Mouse (Mus musculus) midbrain, embryonic 11.5 days (tissue): Measurements from ENCODE around the gene Ppp1r11. TPM values are rescaled to one million over a fixed set of nuclear protein-coding genes. Genes with fewer than 3 reads are reported as not detected.

ENCODE experiments used
- ATAC-seq: fragments of 200-750 bp; cut with Nextera tagmentation; 2 replicates; pipeline ENCODE4 v1.8.0; 2017; ENCODE audit warnings: moderate TSS enrichment, moderate library complexity; ENCODE audit not compliant: low FRiP score
- DNase-seq: peaks from one replicate; pipeline ENCODE4 v3.0.0; 2015; ENCODE audit warnings: low spot score; ENCODE audit errors: missing footprints
- H3K27ac ChIP-seq: fragments of 300-500 bp; sonication (generic); 2 replicates; pipeline ENCODE4 v1.5.1; 2014; ENCODE audit warnings: low read depth, low read length
- H3K27me3 ChIP-seq: fragments of 300-500 bp; sonication (generic); 2 replicates; pipeline ENCODE4 v1.6.1; 2014; ENCODE audit warnings: mild to moderate bottlenecking, low read length, moderate library complexity, mixed read lengths; ENCODE audit not compliant: control insufficient read depth, insufficient read depth
- H3K36me3 ChIP-seq: fragments of 300-500 bp; sonication (generic); 2 replicates; pipeline ENCODE4 v1.6.1; 2014; ENCODE audit warnings: mild to moderate bottlenecking, low read length, moderate library complexity, mixed read lengths; ENCODE audit not compliant: control insufficient read depth, insufficient read depth
- H3K4me1 ChIP-seq: fragments of 300-500 bp; sonication (generic); 2 replicates; pipeline ENCODE4 v1.6.1; 2014; ENCODE audit warnings: low read length; ENCODE audit not compliant: control insufficient read depth, insufficient read depth
- H3K4me2 ChIP-seq: fragments of 300-500 bp; sonication (generic); 2 replicates; pipeline ENCODE4 v1.6.1; 2014; ENCODE audit warnings: mild to moderate bottlenecking, moderate library complexity
- H3K4me3 ChIP-seq: fragments of 300-500 bp; sonication (generic); 2 replicates; pipeline ENCODE4 v1.5.1; 2014; ENCODE audit warnings: low read depth, low read length
- H3K9ac ChIP-seq: fragments of 300-500 bp; sonication (generic); 2 replicates; pipeline ENCODE4 v1.6.1; 2014; ENCODE audit warnings: low read length
- H3K9me3 ChIP-seq: fragments of 300-500 bp; sonication (generic); 2 replicates; pipeline ENCODE4 v1.6.1; 2016; ENCODE audit warnings: low read length; ENCODE audit not compliant: control insufficient read depth
- WGBS: fragments of 180-500 bp; shearing (Covaris S2); extraction: QIAGEN DNeasy Blood & Tissue Kit; methylation state at CpG from one replicate; pipeline ENCODE4 v1.1.7; 2014; 5-methylcytosine and 5-hydroxymethylcytosine counted together
- polyA plus RNA-seq: library from polyadenylated mRNA; unstranded; fragments of >200 nt; fragmentation: Nextera tagmentation; extraction: Ambion mirVana; gene quantifications from 2 replicates; pipeline ENCODE4 v1.2.1, GENCODE M21; 2014

The Ppp1r11 gene
- polyA plus RNA-seq, 1 experiment from 2014 or later, result 157 TPM

DNA sequence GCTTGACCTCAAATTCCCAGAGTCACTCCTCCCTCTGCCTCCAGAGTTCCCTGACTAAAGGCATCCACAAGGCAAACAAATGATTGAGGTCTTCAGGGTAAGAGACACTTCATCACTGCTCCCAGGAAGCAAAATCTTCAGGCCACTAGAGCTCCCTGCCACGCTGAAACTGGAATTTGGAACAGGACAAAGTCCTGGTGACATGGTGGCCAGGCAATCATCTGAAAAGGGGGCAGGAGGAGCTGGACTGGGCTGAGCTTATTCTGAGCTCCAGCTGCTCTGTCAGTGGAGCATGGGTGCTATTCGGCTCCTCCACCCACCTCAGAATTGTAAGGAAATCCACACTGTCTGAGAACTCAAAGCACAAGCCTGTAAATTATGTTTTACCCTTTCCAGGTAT, 39.5 kb downstream of the Ppp1r11 start:
- no peaks in the 10 kb centered on the region for H3K36me3 ChIP-seq
- 85% methylated on average over 2 of the region's 2 CpGs for WGBS
- ATAC-seq, result no peak

DNA sequence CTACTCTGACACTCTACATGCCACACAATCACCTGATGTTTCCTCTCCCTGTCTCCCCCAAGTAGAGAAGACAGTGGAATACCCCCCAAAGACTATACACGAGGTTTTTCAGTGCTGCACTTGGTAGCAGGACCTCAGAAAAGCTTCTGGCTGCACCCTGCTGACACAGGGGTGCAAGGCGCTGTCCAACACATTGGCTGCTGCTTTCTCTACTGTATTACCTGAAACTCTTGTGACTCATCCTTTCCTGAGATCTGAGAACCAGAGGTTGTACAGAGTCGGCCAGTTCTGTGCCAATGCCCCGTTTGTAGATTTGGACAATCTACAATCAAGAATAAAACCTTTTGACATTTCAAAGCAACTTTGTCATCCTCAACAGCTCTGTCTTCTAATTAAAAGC, 41.7 kb downstream of the Ppp1r11 start:
- Histone ChIP-seq H3K36me3 (no peaks in the 10 kb centered on the region), H3K9me3 (no peaks in the 10 kb centered on the region), H3K4me3 (no peak overlapping the region), H3K9ac (no peak overlapping the region), H3K4me1 (no peaks in the 10 kb centered on the region), H3K27me3 (no peaks in the 10 kb centered on the region), H3K4me2 (no peak overlapping the region), H3K27ac (no peak overlapping the region)
- no peak for DNase-seq
- ATAC-seq, result no peak
- WGBS, result 57% methylated on average over 4 of the region's 4 CpGs

More for the DNA sequence above, 39.5 kb downstream of the Ppp1r11 start:
- Histone ChIP-seq H3K4me3 (no peak overlapping the region), H3K27me3 (no peaks in the 10 kb centered on the region), H3K9ac (no peak overlapping the region), H3K9me3 (no peaks in the 10 kb centered on the region), H3K4me1 (no peaks in the 10 kb centered on the region), H3K27ac (no peak overlapping the region), H3K4me2 (no peak overlapping the region)
- no peak for DNase-seq

DNA sequence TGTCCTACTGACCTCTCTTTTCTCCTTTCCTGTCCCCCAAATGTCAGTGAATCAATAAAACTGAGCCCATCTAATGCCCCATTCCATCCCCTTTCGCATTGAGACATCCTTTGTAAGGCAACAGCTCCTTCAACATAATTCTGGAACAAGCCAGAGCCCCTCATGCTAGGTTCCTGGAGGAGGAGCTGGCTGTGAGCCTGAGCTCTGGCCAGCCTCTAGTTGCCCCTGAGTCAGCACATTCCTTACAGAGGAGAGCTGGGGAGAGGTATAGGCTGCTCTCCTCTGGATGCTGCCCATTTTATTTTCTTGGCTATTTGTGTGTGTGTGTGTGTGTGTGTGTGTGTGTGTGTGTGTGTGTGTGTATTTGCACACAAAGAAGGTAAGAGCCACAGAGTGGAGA, 43.3 kb downstream of the Ppp1r11 start:
- DNase-seq (no peak), ATAC-seq (no peak)
- Histone ChIP-seq H3K9ac (no peak overlapping the region), H3K9me3 (no peaks in the 10 kb centered on the region), H3K4me3 (no peak overlapping the region), H3K4me2 (no peak overlapping the region), H3K4me1 (no peaks in the 10 kb centered on the region), H3K27me3 (no peaks in the 10 kb centered on the region), H3K27ac (no peak overlapping the region), H3K36me3 (no peaks in the 10 kb centered on the region)
- WGBS, result 50% methylated on average over 1 of the region's 1 CpGs

DNA sequence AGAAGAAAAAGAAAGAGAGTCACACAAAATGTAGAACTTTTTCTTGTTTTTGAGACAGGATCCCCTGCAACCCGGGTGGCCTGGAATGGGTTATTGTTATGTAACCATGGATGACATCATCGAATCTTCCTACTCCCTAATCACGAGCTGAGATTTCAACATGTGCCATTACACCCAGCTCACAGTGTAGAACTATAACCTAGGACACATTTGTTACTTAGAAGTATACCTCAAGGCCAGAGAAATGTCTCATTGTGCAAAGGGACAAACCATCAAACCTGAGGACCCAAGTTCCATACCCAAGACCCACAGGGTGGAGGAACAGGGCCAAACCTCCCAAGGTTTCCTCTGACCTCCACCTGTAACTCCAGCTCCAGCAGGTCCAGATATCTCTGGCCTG, 47.9 kb downstream of the Ppp1r11 start:
- 83% methylated on average over 3 of the region's 3 CpGs for WGBS

DNA sequence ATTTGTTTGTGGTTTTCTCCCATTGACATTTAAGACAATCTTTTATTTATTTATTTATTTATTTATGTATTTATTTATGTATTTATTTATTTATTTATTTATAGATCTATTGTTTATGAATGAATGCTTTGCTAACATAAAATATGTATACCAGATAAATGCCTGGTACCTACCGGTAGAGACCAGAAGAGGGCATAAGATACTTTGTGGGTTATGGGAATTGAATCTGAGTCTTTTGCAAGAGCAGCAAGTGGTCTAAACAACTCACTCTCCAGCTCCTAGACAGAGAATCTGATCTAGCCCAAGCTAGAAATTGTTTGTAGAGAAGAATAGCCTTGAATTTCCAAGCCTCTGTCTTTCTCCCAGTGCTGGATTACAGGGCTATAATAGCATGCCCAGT, 50.9 kb downstream of the Ppp1r11 start:
- H3K4me1 ChIP-seq, result no peaks in the 10 kb centered on the region
- no peak for ATAC-seq
- H3K27ac ChIP-seq, result no peak overlapping the region
- H3K9me3 ChIP-seq, result no peaks in the 10 kb centered on the region
- no peaks in the 10 kb centered on the region for H3K36me3 ChIP-seq
- 38% methylated on average over 1 of the region's 1 CpGs for WGBS
- DNase-seq, result no peak
- no peaks in the 10 kb centered on the region for H3K27me3 ChIP-seq
- H3K4me3 ChIP-seq, result no peak overlapping the region
- H3K4me2 ChIP-seq, result no peak overlapping the region
- no peak overlapping the region for H3K9ac ChIP-seq

More for the DNA sequence above, 47.9 kb downstream of the Ppp1r11 start:
- Histone ChIP-seq H3K9me3 (no peaks in the 10 kb centered on the region), H3K4me1 (no peaks in the 10 kb centered on the region), H3K4me2 (no peak overlapping the region), H3K9ac (no peak overlapping the region), H3K27me3 (no peaks in the 10 kb centered on the region), H3K36me3 (no peaks in the 10 kb centered on the region), H3K4me3 (no peak overlapping the region), H3K27ac (no peak overlapping the region)
- ATAC-seq (no peak), DNase-seq (no peak)

DNA sequence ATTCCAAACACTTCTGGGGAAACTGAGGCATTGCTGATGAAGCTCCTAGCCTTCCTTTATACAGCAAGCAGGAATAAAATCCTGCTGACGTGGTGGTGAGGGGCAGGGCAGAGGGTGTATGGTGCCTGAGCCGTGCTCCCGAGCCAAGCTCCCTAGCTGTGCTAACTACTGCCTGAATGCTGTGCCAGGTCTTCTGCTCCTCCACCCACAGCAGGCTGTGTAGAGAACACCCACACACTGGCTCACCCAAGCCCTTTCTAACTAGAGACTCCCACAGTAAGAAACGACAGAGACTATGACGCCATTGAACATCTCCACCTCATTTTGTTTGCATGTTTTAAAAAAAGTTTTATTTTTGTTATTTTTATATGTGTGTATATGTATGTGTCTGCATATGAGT, 51.5 kb downstream of the Ppp1r11 start:
- 91% methylated on average over 5 of the region's 5 CpGs for WGBS
- Histone ChIP-seq H3K4me3 (no peak overlapping the region), H3K36me3 (no peaks in the 10 kb centered on the region), H3K9me3 (no peaks in the 10 kb centered on the region), H3K4me2 (no peak overlapping the region), H3K4me1 (no peaks in the 10 kb centered on the region), H3K9ac (no peak overlapping the region), H3K27ac (no peak overlapping the region), H3K27me3 (no peaks in the 10 kb centered on the region)
- ATAC-seq, result no peak
- no peak for DNase-seq

DNA sequence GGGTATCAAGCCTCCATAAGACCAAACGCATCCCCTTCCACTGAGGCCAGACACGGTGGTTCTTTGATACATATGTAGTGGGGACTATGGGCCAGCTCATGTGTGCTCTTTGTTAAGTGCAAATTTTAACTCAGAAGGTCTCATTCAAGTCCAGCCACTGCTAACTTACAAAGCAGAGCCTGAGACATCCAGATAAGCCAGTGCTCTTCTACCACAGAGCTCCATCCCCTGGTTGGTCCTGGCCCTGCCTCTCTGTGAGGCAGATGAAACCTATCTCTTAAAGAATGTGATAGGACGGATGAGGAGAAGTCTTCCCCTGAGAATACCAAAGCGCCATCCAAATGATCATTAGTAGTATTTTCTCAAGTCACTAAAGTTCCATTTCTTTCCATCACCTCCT, 52.2 kb downstream of the Ppp1r11 start:
- ATAC-seq, result no peak
- DNase-seq, result no peak
- Histone ChIP-seq H3K27me3 (no peaks in the 10 kb centered on the region), H3K27ac (no peak overlapping the region), H3K4me2 (no peak overlapping the region), H3K9me3 (no peaks in the 10 kb centered on the region), H3K9ac (no peak overlapping the region), H3K4me3 (no peak overlapping the region), H3K4me1 (no peaks in the 10 kb centered on the region), H3K36me3 (no peaks in the 10 kb centered on the region)
- WGBS, result 85% methylated on average over 4 of the region's 4 CpGs

Other genes starting within 250 kb of the Ppp1r11 start
- gene H2-M10.5, start 178.8 kb downstream of the Ppp1r11 start, polyA plus RNA-seq, result not detected in 2 replicates
- gene H2-M10.6, start 139.6 kb downstream of the Ppp1r11 start, polyA plus RNA-seq, result not detected in 2 replicates
- gene Trim26, start 114.6 kb downstream of the Ppp1r11 start, polyA plus RNA-seq, result 32.4 and 35.0 TPM in 2 replicates
- gene Trim15, start 84.5 kb downstream of the Ppp1r11 start, polyA plus RNA-seq, result 0.48 and 0.51 TPM in 2 replicates
- 7.7 and 8.1 TPM in 2 replicates for gene Trim10, start 82.2 kb downstream of the Ppp1r11 start, polyA plus RNA-seq
- gene Trim40, start 61.6 kb downstream of the Ppp1r11 start, polyA plus RNA-seq, result not detected in 2 replicates
- gene Trim31, start 53.6 kb downstream of the Ppp1r11 start, polyA plus RNA-seq, result not detected in 2 replicates
- gene Rnf39, start 8.8 kb downstream of the Ppp1r11 start, polyA plus RNA-seq, result 0.46 TPM in 2 replicates
- gene Znrd1, start 6.8 kb upstream of the Ppp1r11 start, polyA plus RNA-seq, result 83.5 and 86.7 TPM in 2 replicates
- gene Znrd1as, start 6.9 kb upstream of the Ppp1r11 start, polyA plus RNA-seq, result 8.5 and 9.4 TPM in 2 replicates
- gene 2410137M14Rik, start 29.5 kb upstream of the Ppp1r11 start, polyA plus RNA-seq, result 0.39 TPM in 1 of 2 replicates, not detected in the other
- gene H2-M5, start 37.8 kb upstream of the Ppp1r11 start, polyA plus RNA-seq, result 0.41 and 0.67 TPM in 2 replicates
- gene Zfp57, start 49.4 kb upstream of the Ppp1r11 start, polyA plus RNA-seq, result 89.9 and 102 TPM in 2 replicates
- 0.18 and 0.42 TPM in 2 replicates for gene Mog, start 71.7 kb upstream of the Ppp1r11 start, polyA plus RNA-seq
- 14.3 and 14.5 TPM in 2 replicates for gene Gabbr1, start 94.2 kb upstream of the Ppp1r11 start, polyA plus RNA-seq
- gene Olfr90, start 136.8 kb upstream of the Ppp1r11 start, polyA plus RNA-seq, result not detected in 2 replicates
- not detected in 2 replicates for gene Olfr91, start 146.5 kb upstream of the Ppp1r11 start, polyA plus RNA-seq
- not detected in 2 replicates for gene Olfr92, start 168.3 kb upstream of the Ppp1r11 start, polyA plus RNA-seq
- gene Olfr93, start 209.8 kb upstream of the Ppp1r11 start, polyA plus RNA-seq, result not detected in 2 replicates
- not detected in 2 replicates for gene Ubd, start 242.2 kb upstream of the Ppp1r11 start, polyA plus RNA-seq
- not detected in 2 replicates for gene Olfr94, start 249.3 kb upstream of the Ppp1r11 start, polyA plus RNA-seq